Comparison of ENCODE assay signal across 16 mouse cellular contexts in genomic region chr5:16086979-16087902, GRCm38 (mm10).
DNase-seq lines count a peak whose midpoint lies in the region; ATAC-seq lines count a peak whose summit lies in the region.
"Had no signal": no experiment of that assay in that cellular context is flagged by ENCODE, and none has a peak within 500 bp of the region (broad histone marks: within the 10 kb centered on the region; RNA-seq: fewer than 3 reads in every experiment).

No protein-coding gene starts in this region.

- H3K4me3 ChIP-seq in neural tube, embryonic 11.5 days (ENCODE audit: low read depth, low read length): no peak overlapping the region
- no peak overlapping the region for H3K4me3 ChIP-seq in midbrain, embryonic 13.5 days (replicated peaks)

- no peaks in the 10 kb centered on the region for H3K27me3 ChIP-seq in neural tube, embryonic 11.5 days (ENCODE audit: control insufficient read depth, insufficient read depth, low read length)
- H3K27me3 ChIP-seq in midbrain, embryonic 13.5 days: no peaks in the 10 kb centered on the region

- H3K9me3 ChIP-seq in neural tube, embryonic 11.5 days (ENCODE audit: control insufficient read depth, low read length): no peaks in the 10 kb centered on the region
- H3K9me3 ChIP-seq in midbrain, embryonic 13.5 days: no peaks in the 10 kb centered on the region

- whole genome bisulfite sequencing in neural tube, embryonic 11.5 days: 70% methylated on average over 10 of the region's 10 CpGs
- 27% methylated on average over 10 of the region's 10 CpGs for WGBS in midbrain, embryonic 13.5 days

- no peak overlapping the region for H3K9ac ChIP-seq in neural tube, embryonic 11.5 days (ENCODE audit: low read length)
- H3K9ac ChIP-seq in midbrain, embryonic 13.5 days (replicated peaks): no peak overlapping the region

- H3K4me2 ChIP-seq in neural tube, embryonic 11.5 days (ENCODE audit: low read depth): no peak overlapping the region
- peak overlapping the region; percentile 31 for H3K4me2 ChIP-seq in midbrain, embryonic 13.5 days (replicated peaks)

- ATAC-seq in cerebellum, adult (ENCODE audit: insufficient number of reproducible peaks, low FRiP score, low TSS enrichment): peak; percentile 45; the same call in 1 of the 2 replicates
- peak; percentile 62 for ATAC-seq in neural tube, embryonic 11.5 days (ENCODE audit: insufficient read depth, low FRiP score, low TSS enrichment)
- peak; percentile 83 for ATAC-seq in midbrain, embryonic 13.5 days
- ATAC-seq: Patski had no signal

- H3K36me3 ChIP-seq in neural tube, embryonic 11.5 days (ENCODE audit: control insufficient read depth, insufficient read depth, low read length): no peaks in the 10 kb centered on the region
- no peaks in the 10 kb centered on the region for H3K36me3 ChIP-seq in midbrain, embryonic 13.5 days

- H3K4me1 ChIP-seq in neural tube, embryonic 11.5 days (ENCODE audit: control insufficient read depth, insufficient read depth, low read length): no peaks in the 10 kb centered on the region
- peaks cover 11% of the 10 kb centered on the region for H3K4me1 ChIP-seq in midbrain, embryonic 13.5 days (replicated peaks)

- H3K27ac ChIP-seq in neural tube, embryonic 11.5 days (ENCODE audit: low read depth, low read length): peak overlapping the region; percentile 72
- peak overlapping the region; percentile 89 for H3K27ac ChIP-seq in midbrain, embryonic 13.5 days

- DNase-seq in cerebellum, adult 11 months: no peak
- peak; percentile 32 for DNase-seq in neural tube, embryonic 11.5 days (ENCODE audit: low spot score)
- DNase-seq in neural tube, embryonic 10.5 days (ENCODE audit: extremely low spot score, low spot score): no peak
- DNase-seq in retina, postnatal 1 day: peak; percentile 27
- no peak for DNase-seq in adrenal gland, adult 18-20 months (ENCODE audit: low spot score in 2 of 2)
- DNase-seq in B cell, adult 2 months: no peak
- DNase-seq: adrenal gland, postnatal 14 days; heart, adult 18-20 months; heart, postnatal 10 days; kidney, adult 18-20 months; kidney, postnatal 25 days; liver; lung, adult 2 months had no signal

Comparison
In these comparisons a context has a peak if more than half of its experiments do, and no peak if none do; other contexts are left out.
1. DNase-seq: peak in neural tube, embryonic 11.5 days (single experiment) and retina, postnatal 1 day (single experiment); none in cerebellum, adult 11 months (single experiment), neural tube, embryonic 10.5 days (single experiment), adrenal gland, adult 18-20 months (0 of 2) and B cell, adult 2 months (0 of 2).
2. Peak in every context shown above with its lines, with median percentiles within 50 percentile points of each other: ATAC-seq.